Mouse (Mus musculus) neural tube, embryonic 10.5 days (tissue): ENCODE data around the gene Gm17720.
A peak's percentile ranks its signal among the peaks of the same experiment; 100 is the strongest.

Experiments used
- DNase-seq: peaks from one replicate; pipeline ENCODE4 v3.0.0-alpha.2; 2017; ENCODE audit warnings: low spot score; ENCODE audit errors: extremely low spot score

The Gm17720 gene

DNA sequence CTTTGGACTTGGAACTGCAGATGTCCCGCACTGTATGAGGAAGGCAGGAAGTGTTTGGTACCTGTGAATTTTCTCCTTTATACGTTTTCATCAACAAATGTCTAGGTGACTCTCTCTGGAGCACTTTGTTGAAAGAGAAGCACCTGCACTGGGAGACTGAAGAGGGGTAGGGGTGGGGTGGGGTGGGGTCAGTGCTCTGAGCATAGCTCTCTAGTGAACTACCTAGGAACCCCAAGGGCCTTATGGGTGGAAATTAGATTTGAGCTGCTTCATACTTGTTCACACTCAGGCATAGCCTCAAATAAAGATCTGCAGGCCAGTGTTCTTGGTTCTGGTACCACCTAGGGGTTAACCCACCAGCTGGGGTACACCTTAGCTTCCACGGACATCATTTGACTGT lies at the start of gene Gm17720:
Gm17720 (minus strand) TSS at position 101 of the 400 bp plus-strand sequence.
- no peak for DNase-seq

DNA sequence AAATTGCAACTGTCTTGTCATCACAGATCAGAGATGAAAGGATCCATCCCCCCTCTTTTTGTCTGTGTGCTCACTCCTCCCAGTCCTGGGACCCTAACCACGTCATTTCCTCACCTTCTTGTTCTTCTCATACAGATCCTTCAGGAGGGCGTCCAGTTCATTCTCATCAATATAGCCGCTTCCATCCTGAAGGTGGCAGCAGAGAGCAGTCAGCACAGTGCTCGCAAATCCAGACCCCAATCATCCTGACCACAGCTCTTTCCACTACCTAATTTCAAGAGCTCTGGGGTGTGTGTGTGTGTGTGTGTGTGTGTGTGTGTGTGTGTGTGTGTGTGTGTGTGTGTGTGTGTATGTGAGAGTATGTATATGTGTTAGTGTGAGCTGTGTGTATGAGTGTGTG lies 43.0 kb upstream of the Gm17720 start:
- peak; percentile 62 for DNase-seq

DNA sequence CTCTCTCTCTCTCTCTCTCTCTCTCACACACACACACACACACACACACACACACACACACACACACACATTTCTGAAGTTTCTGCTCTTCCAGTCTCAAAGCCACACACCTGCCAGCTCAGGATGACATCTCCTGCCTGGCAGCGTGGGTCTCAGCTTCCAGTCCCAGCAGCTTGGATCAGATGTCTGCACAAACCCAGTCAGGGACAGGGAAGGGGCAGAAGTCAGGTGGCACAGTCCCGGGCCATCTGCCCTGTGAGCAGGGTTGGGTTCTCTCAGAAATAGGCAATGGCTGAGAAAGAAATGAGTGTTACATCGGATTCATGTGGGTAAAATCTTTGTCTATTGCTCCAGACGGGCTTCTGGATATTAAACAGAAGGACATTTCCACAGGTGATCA lies 38.2 kb upstream of the Gm17720 start:
- no peak for DNase-seq

DNA sequence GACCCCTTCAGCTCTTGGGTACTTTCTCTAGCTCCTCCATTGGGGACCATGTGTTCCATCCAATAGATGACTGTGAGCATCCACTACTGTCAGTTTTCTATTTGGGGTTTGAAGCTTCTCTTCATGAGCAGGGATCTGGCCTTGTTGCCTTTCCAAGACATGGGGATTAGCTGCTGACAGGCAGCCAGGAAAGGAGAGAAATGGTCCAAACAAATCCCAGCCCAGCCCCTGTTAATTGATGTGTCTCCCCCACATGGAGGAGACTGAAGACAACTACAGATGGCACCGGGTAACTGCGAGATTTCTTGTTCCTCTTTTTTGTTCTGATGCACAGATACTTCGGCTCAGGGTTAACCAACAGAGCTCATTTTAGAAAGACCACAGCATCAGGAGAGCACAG lies 37.6 kb upstream of the Gm17720 start:
- DNase-seq: no peak

DNA sequence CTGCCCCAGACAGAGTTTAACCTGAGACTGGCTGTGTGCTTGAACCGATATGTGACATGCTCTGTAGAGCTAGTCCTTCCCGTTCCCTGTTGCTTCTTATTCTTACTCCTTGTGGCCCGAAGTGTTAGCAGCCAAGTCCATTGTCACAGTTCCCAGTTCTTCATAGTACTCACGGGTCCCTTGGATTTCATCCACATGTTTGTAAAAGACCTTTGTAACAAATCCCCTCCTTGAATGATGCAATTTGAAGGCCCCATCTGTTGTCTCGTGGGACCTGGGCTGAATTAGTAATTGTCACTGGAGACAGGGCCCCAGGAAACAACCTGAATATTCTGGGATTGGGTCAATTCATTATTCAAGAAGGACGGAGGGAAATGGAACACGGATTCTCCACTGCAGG lies 33.0 kb upstream of the Gm17720 start:
- no peak for DNase-seq

DNA sequence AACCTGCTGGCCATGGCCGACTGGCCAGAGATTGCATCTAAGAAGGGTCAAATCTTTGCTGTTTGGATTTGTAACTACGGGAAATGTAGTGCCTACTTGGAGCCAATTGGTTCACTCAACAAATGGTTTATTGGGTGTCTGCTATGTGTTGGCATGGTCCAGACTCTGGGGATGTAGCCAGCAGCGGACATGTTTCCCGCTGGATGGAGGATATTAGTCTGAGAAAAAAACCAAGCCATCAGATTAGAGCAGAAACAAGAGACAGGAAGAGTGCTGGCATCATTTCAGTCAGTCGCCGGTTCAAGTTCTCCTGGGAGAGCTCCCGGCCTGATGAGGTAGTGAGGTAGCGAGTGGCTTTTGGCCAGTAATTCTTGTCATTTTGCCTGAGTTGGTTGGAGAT lies 31.7 kb upstream of the Gm17720 start:
- no peak for DNase-seq

DNA sequence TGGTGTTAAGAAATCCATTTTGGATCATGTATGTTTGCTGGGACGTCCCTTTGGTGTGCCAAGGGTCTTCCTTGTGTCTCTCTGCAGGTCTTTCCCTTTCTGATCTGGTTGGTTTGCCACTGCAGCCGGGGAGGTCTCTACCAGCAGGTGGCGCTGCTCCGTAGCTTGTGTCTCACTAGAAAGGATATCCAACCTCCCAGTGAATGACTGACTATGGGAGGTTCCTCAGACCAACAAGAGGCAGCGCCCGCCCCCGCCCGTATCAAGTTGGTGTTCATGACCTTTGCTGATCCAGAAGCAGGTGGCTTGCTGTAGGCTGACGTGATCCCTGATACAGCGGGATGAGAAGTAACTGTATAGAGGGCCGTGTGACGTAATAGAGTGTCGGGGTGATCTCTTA lies 28.0 kb upstream of the Gm17720 start:
- peak; percentile 86 for DNase-seq

DNA sequence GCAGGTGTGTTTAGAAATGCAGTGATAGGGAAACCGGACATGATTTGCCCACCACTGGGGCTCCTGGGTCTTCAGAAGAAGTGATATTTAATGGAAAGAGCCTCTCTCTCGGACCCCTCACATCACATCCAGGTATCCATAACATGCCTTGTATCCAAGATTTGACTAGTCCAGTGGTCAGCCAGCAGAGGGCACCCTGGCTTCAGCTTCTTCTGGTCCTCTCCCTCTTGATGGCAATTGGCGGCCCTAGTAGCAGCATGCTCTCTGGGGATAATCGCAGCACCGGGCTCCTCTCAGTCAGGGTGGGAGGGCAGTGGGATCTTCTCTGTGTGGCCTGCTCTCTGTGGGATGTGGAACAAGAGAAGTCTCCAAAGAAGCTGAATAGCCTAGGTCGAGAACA lies 17.2 kb upstream of the Gm17720 start:
- DNase-seq: no peak

DNA sequence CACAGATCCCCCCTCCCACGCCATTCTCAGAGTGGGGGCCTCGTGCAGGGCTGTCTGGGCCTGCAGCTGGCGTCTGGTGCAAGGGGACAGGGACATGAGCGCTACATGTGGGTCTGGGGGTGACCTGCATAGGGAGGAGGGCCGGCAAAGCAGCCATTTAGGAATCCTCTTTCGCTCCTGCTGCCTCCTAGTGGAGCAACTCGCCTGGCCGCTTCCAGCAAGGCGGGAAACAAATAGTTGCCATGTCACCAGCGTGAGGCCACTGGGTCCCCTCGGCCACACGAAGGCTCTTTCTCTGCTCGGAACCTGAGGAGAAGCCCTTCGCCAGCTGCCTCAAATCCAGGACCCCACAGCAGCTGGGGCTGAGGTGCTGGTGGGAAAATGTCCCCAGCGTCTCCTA lies 877 bp downstream of the Gm17720 start:
- DNase-seq: no peak

DNA sequence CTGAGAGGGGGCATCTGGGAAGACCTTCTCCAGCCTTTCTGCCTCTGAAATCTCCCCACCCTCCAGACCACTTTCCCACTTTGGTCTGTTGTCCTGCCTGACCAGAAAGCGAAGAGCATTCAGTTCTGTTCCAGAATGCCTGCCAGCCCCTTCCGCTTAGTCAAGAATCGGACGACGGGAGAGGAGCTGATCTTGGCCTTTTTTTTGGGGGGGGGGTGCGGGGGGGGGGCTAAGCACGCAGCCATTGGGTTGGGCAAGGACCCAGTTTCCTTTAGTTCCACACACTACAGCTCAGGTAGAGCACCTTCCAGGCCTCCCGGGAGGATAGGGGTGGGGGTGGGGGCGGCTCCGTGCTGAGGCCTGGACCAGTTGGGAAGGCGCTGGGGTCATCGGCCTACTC lies 1.6 kb downstream of the Gm17720 start, which contains the start of gene Gm21964:
Gm21964 (plus strand) TSS at position 301 of the 400 bp plus-strand sequence.
- DNase-seq: no peak

DNA sequence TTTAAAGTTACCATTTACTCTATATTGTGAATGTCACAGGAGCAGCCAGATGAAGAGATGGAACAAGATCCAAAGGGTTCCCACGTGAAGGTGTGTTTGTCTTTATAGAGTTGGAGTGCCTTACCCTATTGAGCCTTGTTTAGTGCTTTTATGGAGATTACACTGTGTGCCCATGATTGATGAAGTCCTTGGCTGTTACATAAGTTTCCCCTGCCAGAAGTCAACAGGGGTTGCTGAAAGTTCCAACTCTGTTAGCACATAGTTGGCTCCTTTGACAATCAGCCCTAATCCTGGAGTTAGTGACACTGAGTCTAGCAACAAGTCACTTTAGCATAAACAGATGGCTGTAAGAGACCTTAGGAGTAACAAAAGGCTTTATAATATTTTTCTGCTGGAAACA lies 10.7 kb downstream of the Gm17720 start:
- DNase-seq: no peak

DNA sequence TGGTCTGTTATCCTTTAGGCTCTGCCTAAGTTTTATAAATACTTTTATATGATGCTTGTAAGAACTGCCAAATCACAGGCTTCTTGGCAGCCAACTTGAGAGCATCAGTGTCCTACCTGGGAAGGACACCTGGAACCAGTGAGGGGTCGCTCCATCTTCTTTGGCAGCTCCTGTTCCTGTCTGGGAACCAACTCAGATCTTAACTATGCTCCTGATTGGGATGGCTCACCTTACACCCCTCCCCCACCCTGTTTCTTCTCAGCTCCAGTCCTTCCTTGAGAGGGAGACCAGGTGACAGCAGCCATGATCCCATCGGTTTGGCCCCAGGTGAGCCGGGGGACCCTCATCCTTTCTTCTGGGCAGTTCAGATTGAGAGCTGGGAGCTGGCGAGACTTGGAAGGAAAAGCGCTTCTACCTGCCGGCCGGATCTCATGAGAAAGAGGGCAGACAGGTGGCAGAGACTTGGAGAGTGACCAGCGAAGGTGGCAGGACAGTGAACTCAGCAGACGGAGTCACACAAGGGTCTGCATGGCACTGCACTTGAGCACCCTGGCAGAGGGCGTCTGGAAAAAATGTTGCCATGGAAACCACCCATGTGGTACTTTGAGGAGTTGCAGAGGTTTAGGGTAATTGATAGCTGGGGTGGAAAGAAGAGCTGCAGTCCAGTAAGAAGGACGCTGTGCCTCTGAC lies 20.0 kb downstream of the Gm17720 start:
- no peak for DNase-seq

DNA sequence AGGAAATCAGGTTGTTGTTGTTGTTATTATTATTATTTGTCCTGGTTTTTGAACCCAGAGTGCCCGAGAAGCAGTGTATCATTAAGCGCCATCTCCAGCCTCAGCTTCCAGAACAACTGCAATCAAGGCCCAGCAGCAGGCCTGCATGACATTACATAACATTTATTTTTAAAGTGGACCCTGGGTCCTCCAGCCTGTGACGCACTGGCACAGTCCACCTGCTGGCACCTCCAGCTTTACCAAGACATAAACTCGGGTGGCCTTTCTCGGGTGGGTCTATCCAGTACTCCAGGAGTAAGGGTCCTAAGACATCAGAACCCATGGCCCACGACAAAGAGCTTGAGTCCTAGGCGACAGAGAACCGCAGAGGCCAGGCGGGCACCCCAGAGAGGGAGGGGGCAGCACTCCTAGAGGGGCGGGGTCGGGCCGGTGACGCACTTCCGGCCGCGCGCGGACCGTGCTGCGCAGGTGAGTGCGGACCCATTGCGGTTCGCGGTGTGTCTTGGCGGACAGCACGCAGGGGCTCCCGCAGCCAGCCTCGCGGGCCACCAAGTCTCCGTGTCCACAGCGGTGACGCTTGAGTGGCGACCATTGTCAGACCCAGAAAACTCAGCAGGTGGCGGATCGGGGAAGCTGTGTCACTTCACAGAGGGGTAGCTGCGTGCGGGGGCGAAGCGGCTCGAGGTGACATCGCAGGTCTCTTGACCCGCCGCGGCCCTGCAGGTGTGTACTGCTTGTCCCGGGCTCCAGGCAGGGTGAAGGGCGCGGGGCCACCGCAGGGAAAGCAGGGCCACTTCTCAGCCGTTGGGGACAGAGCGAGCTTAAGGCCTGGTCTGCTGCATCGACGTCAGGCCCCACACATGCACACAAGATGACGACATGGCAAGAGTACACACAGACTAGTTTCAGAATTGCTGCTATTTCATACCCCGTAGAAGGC lies 23.0 kb downstream of the Gm17720 start, which contains the start of gene Zfp612:
Zfp612 (plus strand) TSS at position 465 of the 940 bp plus-strand sequence.
- peak; percentile 74 for DNase-seq

DNA sequence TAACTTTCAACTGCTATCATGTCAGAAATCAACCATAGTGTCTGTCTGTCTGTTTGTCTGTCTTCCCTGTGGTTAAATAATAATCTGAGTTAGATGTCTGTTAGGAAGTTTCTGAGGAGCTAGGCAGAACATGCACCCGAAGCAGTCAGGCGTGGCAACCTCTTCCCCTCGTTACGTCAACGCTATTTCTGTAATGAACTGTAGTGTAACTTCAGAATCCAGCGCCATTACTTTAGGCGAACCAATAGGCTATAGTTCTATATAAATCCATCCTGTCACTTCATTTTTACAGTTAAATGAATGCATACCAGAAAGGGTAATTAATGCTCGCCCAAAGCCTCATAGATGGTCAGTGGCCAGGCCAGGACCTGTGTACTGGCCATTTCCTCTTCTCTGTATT lies 28.1 kb downstream of the Gm17720 start:
- no peak for DNase-seq

DNA sequence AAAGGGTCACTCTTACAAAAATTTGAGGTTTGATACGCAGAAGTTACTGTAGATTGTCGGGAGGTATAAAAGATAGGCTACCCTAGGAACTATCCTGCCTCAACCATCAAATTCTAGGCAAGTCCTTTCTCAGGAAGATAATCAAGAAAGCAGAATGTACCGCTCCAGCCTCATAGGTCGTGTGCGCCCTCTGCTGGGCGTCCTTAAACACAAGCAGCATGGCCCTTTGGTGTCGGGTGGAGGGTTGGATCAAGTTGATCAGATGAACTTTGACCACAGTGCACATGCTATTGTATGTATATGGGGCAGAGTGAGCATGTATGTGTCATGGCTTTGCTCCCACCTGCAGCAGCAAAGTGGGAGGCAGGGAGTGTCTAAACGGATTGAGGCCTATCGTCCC lies 31.0 kb downstream of the Gm17720 start:
- DNase-seq: peak; percentile 66

DNA sequence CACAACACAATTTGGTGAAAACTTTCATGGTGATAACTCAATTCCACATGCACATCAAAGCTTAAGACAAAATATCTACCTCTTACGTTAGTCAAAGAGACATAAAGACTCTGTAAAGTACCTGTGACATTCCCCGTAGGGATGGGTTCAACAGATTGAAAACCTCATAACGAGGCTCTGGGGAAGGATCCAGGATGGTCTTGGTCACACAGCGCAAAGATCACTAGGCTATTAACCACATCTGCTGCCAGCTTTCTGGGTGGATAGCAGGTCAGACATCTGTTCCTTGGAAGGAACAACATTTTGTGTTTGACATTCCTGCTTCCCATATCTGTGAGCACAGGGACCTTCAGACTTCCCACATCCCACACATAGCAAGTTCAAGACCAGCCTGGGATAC lies 32.8 kb downstream of the Gm17720 start:
- no peak for DNase-seq

DNA sequence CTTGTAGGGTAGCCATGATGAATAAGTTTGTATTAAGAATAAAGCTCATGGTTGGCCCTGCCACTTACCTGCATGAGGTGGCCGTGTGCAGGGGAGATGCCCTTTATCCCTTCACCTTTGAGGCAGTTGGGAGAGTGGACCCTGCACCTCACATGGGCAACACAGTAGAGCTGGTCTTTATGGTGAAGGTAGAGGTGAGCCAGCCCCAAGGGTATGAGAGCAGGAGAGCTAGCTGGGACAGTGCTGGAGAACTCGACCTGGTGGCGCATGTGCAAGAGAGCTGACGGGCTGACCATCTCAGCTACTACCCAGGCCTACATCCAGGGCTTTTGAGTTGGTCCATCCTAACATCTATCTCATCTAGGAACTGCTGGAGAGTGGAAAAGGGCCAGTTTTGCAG lies 36.9 kb downstream of the Gm17720 start:
- no peak for DNase-seq

DNA sequence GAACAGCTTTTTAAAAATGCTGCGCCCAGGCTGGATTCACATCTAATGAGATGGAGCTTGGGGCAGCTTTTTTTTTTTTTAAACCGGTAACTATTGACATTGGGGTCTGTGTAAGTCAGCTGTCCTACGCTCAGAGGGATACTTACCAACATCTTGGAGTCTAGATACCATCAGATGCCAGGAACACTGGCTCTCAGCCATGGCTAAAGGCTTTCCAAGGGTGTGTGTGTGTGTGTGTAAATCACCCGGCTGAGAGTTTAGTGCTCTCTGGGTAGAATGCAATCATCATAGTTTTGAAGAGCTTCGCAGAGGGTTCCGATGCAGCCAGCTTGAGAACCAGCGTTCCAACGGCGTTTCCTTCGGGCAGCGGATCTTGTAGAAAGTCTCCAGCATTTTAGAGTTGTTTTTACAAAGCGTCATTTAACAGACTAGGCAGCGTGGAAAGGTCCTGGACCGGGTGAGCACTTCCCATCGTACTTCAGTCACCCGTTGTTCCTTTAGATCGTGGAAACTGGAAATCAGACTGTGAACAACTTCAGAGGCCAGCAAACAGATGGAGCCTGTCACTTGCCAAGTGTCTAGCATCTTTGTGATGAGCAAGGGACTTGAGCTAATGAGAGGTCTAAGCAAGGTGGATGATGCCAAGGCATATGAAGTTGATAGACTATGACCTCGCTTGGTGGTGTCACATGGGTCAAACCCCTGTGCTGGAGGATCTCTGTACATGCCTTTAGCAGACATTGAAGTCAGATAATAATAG lies 37.8 kb downstream of the Gm17720 start:
- no peak for DNase-seq

DNA sequence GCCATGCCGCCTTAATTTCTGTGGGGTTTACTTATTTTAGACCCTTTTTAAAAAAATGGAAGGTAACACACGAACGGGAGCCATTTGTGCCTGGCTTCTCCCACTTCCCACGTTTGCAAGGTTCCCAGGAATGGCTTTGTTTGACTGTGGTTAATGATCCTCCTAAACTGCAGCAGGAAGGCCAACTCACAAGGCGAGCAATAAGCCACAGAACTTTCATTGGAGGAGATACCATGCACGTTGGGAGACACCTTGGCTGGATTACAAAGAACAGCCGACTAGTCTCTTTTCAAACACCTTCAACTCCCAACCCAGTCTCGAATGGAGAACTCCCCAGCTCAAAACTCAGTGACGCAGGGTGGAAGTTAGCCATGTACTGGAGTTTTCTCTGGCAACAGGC lies 38.4 kb downstream of the Gm17720 start:
- no peak for DNase-seq

DNA sequence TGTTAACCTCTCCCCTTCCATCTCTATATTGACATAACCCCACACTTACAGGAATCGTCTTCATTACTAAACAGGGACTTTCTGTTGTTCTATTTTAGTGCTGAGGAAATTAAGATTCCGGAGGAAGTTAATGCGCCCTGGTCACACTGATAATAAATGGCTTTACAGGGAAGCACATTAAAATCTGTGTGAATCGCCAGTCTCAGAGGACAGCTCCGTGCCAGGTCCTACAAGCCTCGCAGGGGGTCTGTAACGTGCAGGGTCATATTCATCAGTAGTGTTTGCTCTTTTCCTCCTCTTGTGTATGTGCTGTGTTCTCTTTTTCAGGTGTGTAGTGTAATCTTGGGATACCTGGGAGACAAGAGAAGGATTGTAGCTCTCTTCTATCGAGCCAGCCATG lies 44.3 kb downstream of the Gm17720 start:
- DNase-seq: no peak

DNA sequence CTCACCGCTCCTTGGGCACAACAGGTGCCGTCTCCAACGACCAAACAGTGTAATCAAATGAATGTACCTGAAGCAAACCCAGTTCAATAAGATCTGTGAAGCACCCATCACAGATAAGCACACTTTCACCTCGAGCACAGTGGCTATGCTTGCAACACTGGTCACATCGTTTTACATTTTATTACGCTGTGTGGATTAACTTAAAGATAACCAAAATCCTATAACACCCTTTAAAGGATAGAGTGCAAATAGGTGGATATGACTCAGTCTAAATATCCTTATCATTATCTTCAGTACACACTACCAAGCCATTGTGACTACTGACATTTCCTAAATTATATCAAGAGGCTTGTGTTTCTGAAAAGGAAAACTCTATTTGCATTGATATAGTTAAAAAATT lies 51.3 kb downstream of the Gm17720 start:
- no peak for DNase-seq

DNA sequence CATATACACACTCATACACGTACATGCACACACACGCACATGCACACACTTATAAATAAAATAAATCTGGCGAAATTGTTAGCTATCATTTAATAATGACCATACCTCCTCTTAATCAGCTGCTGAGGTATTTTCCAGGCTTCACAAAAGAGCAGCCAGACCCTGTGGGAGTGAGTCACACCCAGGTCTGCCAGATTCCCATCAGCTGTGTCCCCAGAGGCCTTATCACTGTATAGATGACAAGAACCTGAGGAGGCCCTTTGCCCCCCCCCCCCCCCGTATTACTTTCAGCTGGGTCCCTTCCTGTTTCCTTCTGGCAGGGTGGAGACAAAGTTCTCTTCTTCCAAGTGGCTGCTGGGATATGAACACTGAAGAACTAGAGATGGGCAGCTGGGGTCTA lies 62.0 kb downstream of the Gm17720 start:
- DNase-seq: no peak
